14 mouse cellular contexts compared by ENCODE assay signal in genomic region chr4:124606180-124606579, GRCm38 (mm10). TPM values are rescaled to one million over a fixed set of nuclear protein-coding genes. Genes with fewer than 3 reads are reported as not detected.
DNase-seq lines count a peak whose midpoint lies in the region; ATAC-seq and TF ChIP-seq lines count a peak whose summit lies in the region.
"Had no signal": no experiment of that assay in that cellular context is flagged by ENCODE, and none has a peak within 500 bp of the region (broad histone marks: within the 10 kb centered on the region; RNA-seq: fewer than 3 reads in every experiment).

No protein-coding gene starts in this region.

- 0 out of 2 replicates have a peak, but pooled peaks cover 2% of the 10 kb centered on the region for H3K27me3 ChIP-seq in embryonic facial prominence, embryonic 11.5 days (ENCODE audit: control insufficient read depth, insufficient read depth, low read length)
- peaks cover 45% of the 10 kb centered on the region for H3K27me3 ChIP-seq in embryonic facial prominence, embryonic 10.5 days (replicated peaks; ENCODE audit: low read depth, poor library complexity, severe bottlenecking)
- peaks cover 18% of the 10 kb centered on the region; the same call in 1 of the 2 replicates for H3K27me3 ChIP-seq in kidney, embryonic 16.5 days (ENCODE audit: insufficient read depth, low read length)
- no peaks in the 10 kb centered on the region for H3K27me3 ChIP-seq in kidney, adult 2 months (replicated peaks; ENCODE audit: control insufficient read depth, insufficient read depth, low read length)
- 0 out of 2 replicates have a peak, but pooled peaks cover 6% of the 10 kb centered on the region for H3K27me3 ChIP-seq in liver, postnatal 0 days (ENCODE audit: insufficient read depth, low read length)

- no peaks in the 10 kb centered on the region for H3K36me3 ChIP-seq in embryonic facial prominence, embryonic 11.5 days (replicated peaks; ENCODE audit: control insufficient read depth, insufficient read depth, low read depth, low read length)
- no peaks in the 10 kb centered on the region for H3K36me3 ChIP-seq in embryonic facial prominence, embryonic 10.5 days (replicated peaks)
- H3K36me3 ChIP-seq in kidney, embryonic 16.5 days (ENCODE audit: insufficient read depth, low read length) = no peaks in the 10 kb centered on the region
- no peaks in the 10 kb centered on the region for H3K36me3 ChIP-seq in kidney, adult 2 months (ENCODE audit: control insufficient read depth, insufficient read depth, low read length)
- H3K36me3 ChIP-seq in liver, postnatal 0 days (replicated peaks; ENCODE audit: insufficient read depth, low read length) = no peaks in the 10 kb centered on the region
- H3K36me3 ChIP-seq: limb, embryonic 13.5 days; midbrain, embryonic 15.5 days had no signal

- TF ChIP-seq POLR2A in kidney, adult 2 months (IDR thresholded peaks at IDR 0.05; ENCODE audit: low read depth, low read length) = no peak

- no peak overlapping the region for H3K4me3 ChIP-seq in embryonic facial prominence, embryonic 11.5 days (ENCODE audit: low read depth, low read length)
- no peak overlapping the region for H3K4me3 ChIP-seq in embryonic facial prominence, embryonic 10.5 days
- no peak overlapping the region for H3K4me3 ChIP-seq in kidney, embryonic 16.5 days (ENCODE audit: low read length)
- H3K4me3 ChIP-seq in kidney, adult 2 months (ENCODE audit: insufficient read depth, low read depth, low read length) = no peak overlapping the region
- H3K4me3 ChIP-seq in liver, postnatal 0 days (ENCODE audit: low read depth, low read length) = peak overlapping the region; percentile 29; the same call in 1 of the 2 replicates
- H3K4me3 ChIP-seq: limb, embryonic 13.5 days; midbrain, embryonic 15.5 days had no signal

- no peak overlapping the region for H3K27ac ChIP-seq in embryonic facial prominence, embryonic 11.5 days (replicated peaks; ENCODE audit: low read depth, low read length)
- H3K27ac ChIP-seq in embryonic facial prominence, embryonic 10.5 days (replicated peaks) = no peak overlapping the region
- H3K27ac ChIP-seq in kidney, embryonic 16.5 days (ENCODE audit: low read length) = no peak overlapping the region
- H3K27ac ChIP-seq in kidney, adult 2 months (ENCODE audit: insufficient read depth, low read depth, low read length) = no peak overlapping the region
- peak overlapping the region; percentile 67; the same call in 1 of the 2 replicates for H3K27ac ChIP-seq in liver, postnatal 0 days (ENCODE audit: low read depth)
- H3K27ac ChIP-seq: limb, embryonic 13.5 days; midbrain, embryonic 15.5 days had no signal

- no peak overlapping the region for H3K9ac ChIP-seq in embryonic facial prominence, embryonic 11.5 days (replicated peaks; ENCODE audit: low read length)
- no peak overlapping the region for H3K9ac ChIP-seq in kidney, embryonic 16.5 days (replicated peaks; ENCODE audit: low read length)
- peak overlapping the region; percentile 38; the same call in 1 of the 2 replicates for H3K9ac ChIP-seq in liver, postnatal 0 days (replicated peaks)
- H3K9ac ChIP-seq: limb, embryonic 13.5 days; midbrain, embryonic 15.5 days had no signal

- DNase-seq in embryonic facial prominence, embryonic 11.5 days (ENCODE audit: low spot score) = no peak
- no peak for DNase-seq in embryonic facial prominence, embryonic 10.5 days (ENCODE audit: low spot score)
- no peak for DNase-seq in kidney, adult 2 months
- DNase-seq in c-Kit-positive CD71-positive TER-119-positive erythroid progenitor cells, embryonic 14.5 days (ENCODE audit: low spot score) = peak; percentile 90
- peak; percentile 68 for DNase-seq in liver, postnatal 0 days
- no peak for DNase-seq in T-cell, adult 2 months (ENCODE audit: low spot score)
- no peak for DNase-seq in layer of hippocampus, adult 18-20 months (ENCODE audit: low spot score in 2 of 2)
- DNase-seq: heart, postnatal 36 days; kidney, postnatal 36 days; thymus, postnatal 4 days had no signal

- 78% methylated on average over 3 of the region's 3 CpGs for WGBS in embryonic facial prominence, embryonic 11.5 days
- WGBS in embryonic facial prominence, embryonic 10.5 days = 80% methylated on average over 3 of the region's 3 CpGs
- 88% methylated on average over 3 of the region's 3 CpGs for WGBS in kidney, embryonic 16.5 days
- 87% methylated on average over 3 of the region's 3 CpGs for WGBS in kidney, adult 2 months
- 38% methylated on average over 3 of the region's 3 CpGs for WGBS in liver, postnatal 0 days (ENCODE audit: insufficient replicate concordance)

- H3K4me1 ChIP-seq in embryonic facial prominence, embryonic 11.5 days (ENCODE audit: control insufficient read depth, insufficient read depth, low read length) = no peaks in the 10 kb centered on the region
- H3K4me1 ChIP-seq in embryonic facial prominence, embryonic 10.5 days = peaks cover 17% of the 10 kb centered on the region
- H3K4me1 ChIP-seq in kidney, embryonic 16.5 days (ENCODE audit: insufficient read depth, low read length) = no peaks in the 10 kb centered on the region
- no peaks in the 10 kb centered on the region for H3K4me1 ChIP-seq in kidney, adult 2 months (ENCODE audit: control insufficient read depth, insufficient read depth, low read length)
- H3K4me1 ChIP-seq in liver, postnatal 0 days (ENCODE audit: insufficient read depth) = peaks cover 19% of the 10 kb centered on the region
- H3K4me1 ChIP-seq: midbrain, embryonic 15.5 days had no signal

- no peak for TF ChIP-seq CTCF in kidney, adult 2 months (conservative IDR thresholded peaks at IDR 0.05; ENCODE audit: insufficient read depth, insufficient read length, low read depth, low read length)
- no peak for TF ChIP-seq CTCF in liver, postnatal 0 days (IDR thresholded peaks at IDR 0.05; ENCODE audit: low read depth)

- ATAC-seq in embryonic facial prominence, embryonic 11.5 days (replicated peaks; ENCODE audit: insufficient number of reproducible peaks, low FRiP score, low TSS enrichment, low read depth) = 0 out of 2 replicates have a peak, but pooled peaks have one; percentile 39
- 0 out of 2 replicates have a peak, but pooled peaks have one; percentile 27 for ATAC-seq in kidney, embryonic 16.5 days (ENCODE audit: low FRiP score, low TSS enrichment)
- peak; percentile 98 for ATAC-seq in liver, postnatal 0 days
- ATAC-seq: midbrain, embryonic 15.5 days had no signal

- no peak overlapping the region for H3K4me2 ChIP-seq in embryonic facial prominence, embryonic 11.5 days (ENCODE audit: low read depth, low read length)
- H3K4me2 ChIP-seq in kidney, embryonic 16.5 days (replicated peaks; ENCODE audit: low read depth, low read length) = no peak overlapping the region
- H3K4me2 ChIP-seq in liver, postnatal 0 days (ENCODE audit: low read depth, low read length) = peak overlapping the region; percentile 58
- H3K4me2 ChIP-seq: limb, embryonic 13.5 days; midbrain, embryonic 15.5 days had no signal

- no peaks in the 10 kb centered on the region for H3K9me3 ChIP-seq in embryonic facial prominence, embryonic 11.5 days (replicated peaks; ENCODE audit: control insufficient read depth, low read length)
- no peaks in the 10 kb centered on the region for H3K9me3 ChIP-seq in embryonic facial prominence, embryonic 10.5 days
- H3K9me3 ChIP-seq in kidney, embryonic 16.5 days (ENCODE audit: low read length) = no peaks in the 10 kb centered on the region
- no peaks in the 10 kb centered on the region for H3K9me3 ChIP-seq in liver, postnatal 0 days (ENCODE audit: low read length)
- H3K9me3 ChIP-seq: limb, embryonic 13.5 days; midbrain, embryonic 15.5 days had no signal

- TF ChIP-seq EP300 in liver, postnatal 0 days (IDR thresholded peaks at IDR 0.05; ENCODE audit: low read depth) = peak; percentile 71

RNA-seq across cellular contexts. Expression of gene 3100002H09Rik, which starts 4.4 kb away (rescaled TPM):
- polyA plus RNA-seq in embryonic facial prominence, embryonic 11.5 days (2014; fragmentation: Nextera tagmentation; extraction: Ambion mirVana) = not detected in 2 replicates
- polyA plus RNA-seq in embryonic facial prominence, embryonic 10.5 days (2016; fragmentation: Nextera tagmentation; extraction: Ambion mirVana) = 0.24 TPM in 1 of 2 replicates, not detected in the other
- 0.19 TPM in 1 of 2 replicates, not detected in the other for polyA plus RNA-seq in kidney, embryonic 16.5 days (2015; fragmentation: Nextera tagmentation; extraction: Ambion mirVana)
- polyA plus RNA-seq in kidney, adult 2 months (2012; rRNA removed) = not detected in 2 replicates
- polyA plus RNA-seq in liver, postnatal 0 days (2015; fragmentation: Nextera tagmentation; extraction: Ambion mirVana) = not detected in 2 replicates
- 1 to 10 TPM in 1 of 2 experiments, under 1 TPM in 1; 0.66 to 1.3 TPM for total RNA-seq in layer of hippocampus, adult 18-20 months (2021)
- total RNA-seq: heart, postnatal 36 days had no signal
- polyA plus RNA-seq: small intestine, adult 2 months had no signal

RNA-seq across cellular contexts. Expression of gene Pou3f1, which starts 50.4 kb away (rescaled TPM):
- 2.1 and 3.4 TPM in 2 replicates for polyA plus RNA-seq in embryonic facial prominence, embryonic 11.5 days (2014; fragmentation: Nextera tagmentation; extraction: Ambion mirVana)
- polyA plus RNA-seq in embryonic facial prominence, embryonic 10.5 days (2016; fragmentation: Nextera tagmentation; extraction: Ambion mirVana) = 1.7 and 2.5 TPM in 2 replicates
- polyA plus RNA-seq in kidney, embryonic 16.5 days (2015; fragmentation: Nextera tagmentation; extraction: Ambion mirVana) = 0.37 and 0.40 TPM in 2 replicates
- 0.02 and 0.04 TPM in 2 replicates for polyA plus RNA-seq in kidney, adult 2 months (2012; rRNA removed)
- polyA plus RNA-seq in liver, postnatal 0 days (2015; fragmentation: Nextera tagmentation; extraction: Ambion mirVana) = not detected in 2 replicates
- 10 to 100 TPM; 49.2 to 54.0 TPM for total RNA-seq in layer of hippocampus, adult 18-20 months (2021)

Comparison
In these comparisons a context has a peak if more than half of its experiments do, and no peak if none do; other contexts are left out.
1. ATAC-seq: peak in every context shown above with its lines; median percentile 98 in liver, postnatal 0 days; 39 in embryonic facial prominence, embryonic 11.5 days; 27 in kidney, embryonic 16.5 days.
2. DNase-seq: peak in c-Kit-positive CD71-positive TER-119-positive erythroid progenitor cells, embryonic 14.5 days (single experiment) and liver, postnatal 0 days (single experiment); none in embryonic facial prominence, embryonic 11.5 days (single experiment), embryonic facial prominence, embryonic 10.5 days (single experiment), kidney, adult 2 months (single experiment), T-cell, adult 2 months (single experiment) and layer of hippocampus, adult 18-20 months (0 of 2).